8 mouse cellular contexts compared by ENCODE assay signal in genomic region chr9:58249592-58250192, GRCm38 (mm10). TPM values are rescaled to one million over a fixed set of nuclear protein-coding genes. Genes with fewer than 3 reads are reported as not detected.
DNase-seq lines count a peak whose midpoint lies in the region; ATAC-seq and TF ChIP-seq lines count a peak whose summit lies in the region.

Gene Pml, minus strand, starts transcription at chr9:58249786.

- TF ChIP-seq CTCF in Patski (IDR thresholded peaks at IDR 0.05), result peak; percentile 59

- POLR2A ChIA-PET in Patski (lab: Charles Lee), result no interaction called here

- no peak for ATAC-seq in Patski
- 0 out of 2 replicates have a peak, but pooled peaks have one; percentile 29 for ATAC-seq in hindbrain, embryonic 16.5 days
- peak; percentile 46 for ATAC-seq in megakaryocyte, adult 5-6 weeks (ENCODE audit: poor library complexity, severe bottlenecking)

- H3K4me2 ChIP-seq in hindbrain, embryonic 16.5 days (ENCODE audit: low read length), result peak within 1 kb of the TSS; percentile 61

- no peaks in the 10 kb centered on the region for H3K36me3 ChIP-seq in hindbrain, embryonic 16.5 days (ENCODE audit: control insufficient read depth, insufficient read depth, low read length)

- WGBS in hindbrain, embryonic 16.5 days, result 2% methylated on average over 16 of the region's 16 CpGs

- no peaks in the 10 kb centered on the region for H3K27me3 ChIP-seq in Patski
- H3K27me3 ChIP-seq in hindbrain, embryonic 16.5 days (replicated peaks; ENCODE audit: control insufficient read depth, insufficient read depth, low read length), result no peaks in the 10 kb centered on the region

- peak within 1 kb of the TSS; percentile 73 for H3K27ac ChIP-seq in hindbrain, embryonic 16.5 days (ENCODE audit: low read depth, low read length)

- H3K9ac ChIP-seq in hindbrain, embryonic 16.5 days (ENCODE audit: low read depth, low read length), result peak within 1 kb of the TSS; percentile 59

- CTCF ChIA-PET in Patski (lab: Charles Lee), result interaction anchor here (0.6 to 1.9 kb wide), 5 partner anchors 15 to 34 kb away, joined by 3 to 7 read pairs (median 4); no protein-coding TSS in a partner anchor

- no peak for DNase-seq in Patski (ENCODE audit: low read depth, low spot score)
- DNase-seq in cerebellum, postnatal 10 days, result peak; percentile 69 to 72
- DNase-seq in gastrocnemius, adult 8-10 months (ENCODE audit: low spot score in 2 of 2), result peak; percentile 52 to 58
- peak in 1 of 2 experiments; percentile 47 for DNase-seq in left cerebral cortex, adult 8-10 months (ENCODE audit: low spot score in 2 of 2)
- DNase-seq in right cerebral cortex, postnatal 14 days, result peak; percentile 63
- peak; percentile 66 to 81 for DNase-seq in urinary bladder, postnatal 4 days (ENCODE audit: low spot score in 2 of 2)

- peaks cover 12% of the 10 kb centered on the region for H3K4me1 ChIP-seq in hindbrain, embryonic 16.5 days (ENCODE audit: control insufficient read depth, insufficient read depth, low read depth, low read length)

- no peaks in the 10 kb centered on the region for H3K9me3 ChIP-seq in hindbrain, embryonic 16.5 days (ENCODE audit: control insufficient read depth, low read length)

- in situ Hi-C loops in Patski (cut with MboI; ENCODE audit: low pct_unique_long_range_greater_than_20kb), result no loop called here

- peak within 1 kb of the TSS; percentile 45 for H3K4me3 ChIP-seq in hindbrain, embryonic 16.5 days (ENCODE audit: low read length)

RNA-seq across cellular contexts. Expression of gene Pml, which starts in this region (rescaled TPM):
- polyA plus RNA-seq in Patski (2021), result 37.8 TPM
- total RNA-seq in gastrocnemius, adult 8-10 months (2022), result 1 to 10 TPM; 2.5 to 4.5 (median 3.1) TPM
- polyA plus RNA-seq in hindbrain, embryonic 16.5 days (2015; fragmentation: Nextera tagmentation; extraction: Ambion mirVana), result 3.9 and 6.0 TPM in 2 replicates
- 10 to 100 TPM; 15.3 to 20.3 (median 17.5) TPM for total RNA-seq in left cerebral cortex, adult 8-10 months (2022)
- 37.7 and 41.3 TPM in 2 replicates for total RNA-seq in megakaryocyte, adult 5-6 weeks (2015)
- 15.5 and 17.4 TPM in 2 replicates for total RNA-seq in megakaryocyte, adult 5-6 weeks (2017)
